Mouse (Mus musculus) lung, postnatal 10 days (tissue): Measurements from ENCODE around the gene Arid1a.
"Not testable (repeated sequence)": the region's sequence is repeated elsewhere in the genome, so short reads cannot be mapped to it uniquely, and the experiment has no call there.

Experiments used
- DNase-seq: peaks from one replicate; pipeline ENCODE4 v3.0.0; 2021

Gene Arid1a

GRCm38 (mm10) chr4:133649989-133650699 is 106.4 kb downstream of the Arid1a start, which contains the start of gene Zdhhc18:
Zdhhc18 (minus strand) TSS chr4:133650154.
- peak; percentile 94 for DNase-seq

- not testable (repeated sequence) for DNase-seq
Measured at GRCm38 (mm10) chr4:133649464-133649863, 107.1 kb downstream of the Arid1a start.

GRCm38 (mm10) chr4:133645680-133646079 is 110.9 kb downstream of the Arid1a start:
- no peak for DNase-seq

- DNase-seq, result no peak
Measured at GRCm38 (mm10) chr4:133645195-133645594, 111.4 kb downstream of the Arid1a start.

- DNase-seq, result no peak
Measured at GRCm38 (mm10) chr4:133634043-133634410, 122.5 kb downstream of the Arid1a start.

- peak; percentile 94 for DNase-seq
Measured at GRCm38 (mm10) chr4:133633332-133634042, 123.1 kb downstream of the Arid1a start.

- DNase-seq, result peak; percentile 47
Measured at GRCm38 (mm10) chr4:133632483-133633327, 123.9 kb downstream of the Arid1a start.

- DNase-seq, result peak; percentile 55
Measured at GRCm38 (mm10) chr4:133631769-133632411, 124.7 kb downstream of the Arid1a start.

GRCm38 (mm10) chr4:133631071-133631768 is 125.3 kb downstream of the Arid1a start:
- peak; percentile 54 for DNase-seq

- no peak for DNase-seq
Measured at GRCm38 (mm10) chr4:133630326-133630920, 126.1 kb downstream of the Arid1a start.

- no peak for DNase-seq
Measured at GRCm38 (mm10) chr4:133629191-133629590, 127.4 kb downstream of the Arid1a start.
